8 mouse cellular contexts compared by ENCODE assay signal in the genomic region with DNA sequence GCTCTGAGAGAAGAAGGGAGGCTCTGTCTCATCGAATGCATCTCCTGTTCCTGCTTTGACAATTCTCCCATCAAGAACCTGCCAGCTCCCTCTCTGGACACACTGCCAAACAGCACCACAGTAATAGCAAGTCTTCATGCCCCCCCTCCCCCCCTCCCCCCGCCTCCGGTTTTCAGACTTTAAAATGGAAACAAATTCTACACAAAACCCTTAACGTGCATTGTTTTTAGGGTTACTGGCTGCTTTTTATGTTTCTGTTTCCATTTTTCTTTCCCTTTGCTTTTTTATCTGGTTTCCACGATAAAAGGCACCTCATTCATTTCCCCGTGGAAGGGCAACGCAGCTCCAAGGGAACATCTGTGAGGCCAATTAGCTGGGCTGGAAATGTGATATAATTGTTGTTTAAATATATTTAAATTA.
A peak's percentile ranks its signal among the peaks of the same experiment; 100 is the strongest.
DNase-seq lines count a peak whose midpoint lies in the region; ATAC-seq and TF ChIP-seq lines count a peak whose summit lies in the region.

No protein-coding gene starts in this region.

- H3K4me1 ChIP-seq in embryonic facial prominence, embryonic 12.5 days, result peaks cover 6% of the 10 kb centered on the region; the same call in 1 of the 2 replicates
- H3K4me1 ChIP-seq in intestine, postnatal 0 days (replicated peaks; ENCODE audit: control insufficient read depth, insufficient read depth, low read length), result no peaks in the 10 kb centered on the region
- peaks cover 4% of the 10 kb centered on the region; the same call in 1 of the 2 replicates for H3K4me1 ChIP-seq in neural tube, embryonic 11.5 days (ENCODE audit: control insufficient read depth, insufficient read depth, low read length)

- peak overlapping the region; percentile 29 for H3K4me3 ChIP-seq in embryonic facial prominence, embryonic 12.5 days
- peak overlapping the region; percentile 13; the same call in 1 of the 2 replicates for H3K4me3 ChIP-seq in intestine, postnatal 0 days (ENCODE audit: low read depth, low read length)
- H3K4me3 ChIP-seq in neural tube, embryonic 11.5 days (ENCODE audit: low read depth, low read length), result peak overlapping the region; percentile 22; the same call in 1 of the 2 replicates

- H3K36me3 ChIP-seq in embryonic facial prominence, embryonic 12.5 days, result no peaks in the 10 kb centered on the region
- no peaks in the 10 kb centered on the region for H3K36me3 ChIP-seq in intestine, postnatal 0 days (ENCODE audit: control insufficient read depth, insufficient read depth)
- H3K36me3 ChIP-seq in neural tube, embryonic 11.5 days (ENCODE audit: control insufficient read depth, insufficient read depth, low read length), result no peaks in the 10 kb centered on the region

- no peak for ATAC-seq in embryonic facial prominence, embryonic 12.5 days (ENCODE audit: insufficient number of reproducible peaks, insufficient read depth, low FRiP score, low TSS enrichment)
- ATAC-seq in intestine, postnatal 0 days, result no peak
- peak; percentile 73 for ATAC-seq in neural tube, embryonic 11.5 days (ENCODE audit: insufficient read depth, low FRiP score, low TSS enrichment)

- no peak overlapping the region for H3K9ac ChIP-seq in embryonic facial prominence, embryonic 12.5 days
- no peak overlapping the region for H3K9ac ChIP-seq in intestine, postnatal 0 days (ENCODE audit: low read depth, low read length)
- H3K9ac ChIP-seq in neural tube, embryonic 11.5 days (ENCODE audit: low read length), result no peak overlapping the region

- no peaks in the 10 kb centered on the region for H3K9me3 ChIP-seq in embryonic facial prominence, embryonic 12.5 days
- H3K9me3 ChIP-seq in intestine, postnatal 0 days (ENCODE audit: control insufficient read depth), result no peaks in the 10 kb centered on the region
- H3K9me3 ChIP-seq in neural tube, embryonic 11.5 days (ENCODE audit: control insufficient read depth, low read length), result no peaks in the 10 kb centered on the region

- TF ChIP-seq CTCF in intestine, postnatal 0 days (IDR thresholded peaks at IDR 0.05; ENCODE audit: low read depth), result no peak

- H3K27ac ChIP-seq in embryonic facial prominence, embryonic 12.5 days, result no peak overlapping the region
- H3K27ac ChIP-seq in intestine, postnatal 0 days (ENCODE audit: low read depth, low read length), result no peak overlapping the region
- no peak overlapping the region for H3K27ac ChIP-seq in neural tube, embryonic 11.5 days (ENCODE audit: low read depth, low read length)

- peak overlapping the region; percentile 46 for H3K4me2 ChIP-seq in embryonic facial prominence, embryonic 12.5 days (replicated peaks)
- H3K4me2 ChIP-seq in intestine, postnatal 0 days (replicated peaks; ENCODE audit: low read depth), result peak overlapping the region; percentile 47
- H3K4me2 ChIP-seq in neural tube, embryonic 11.5 days (ENCODE audit: low read depth), result peak overlapping the region; percentile 21

- DNase-seq in layer of hippocampus, adult 11-12 months (ENCODE audit: low spot score), result peak; percentile 20
- no peak for DNase-seq in layer of hippocampus, postnatal 25 days (ENCODE audit: extremely low spot score in 1 of 2, low spot score in 1 of 2)
- DNase-seq in neural tube, embryonic 11.5 days (ENCODE audit: low spot score), result peak; percentile 44
- DNase-seq in spleen, postnatal 36 days (ENCODE audit: low spot score in 2 of 2), result no peak
- DNase-seq in urinary bladder, adult 2 months (ENCODE audit: low spot score), result no peak
- DNase-seq in thymus, postnatal 4 days, result no peak

- WGBS in embryonic facial prominence, embryonic 12.5 days, result 1% methylated on average over 7 of the region's 7 CpGs
- WGBS in intestine, postnatal 0 days, result 10% methylated on average over 7 of the region's 7 CpGs
- 8% methylated on average over 7 of the region's 7 CpGs for WGBS in neural tube, embryonic 11.5 days

- H3K27me3 ChIP-seq in embryonic facial prominence, embryonic 12.5 days, result no peaks in the 10 kb centered on the region
- H3K27me3 ChIP-seq in intestine, postnatal 0 days (replicated peaks; ENCODE audit: control insufficient read depth, insufficient read depth, low read length), result no peaks in the 10 kb centered on the region
- H3K27me3 ChIP-seq in neural tube, embryonic 11.5 days (ENCODE audit: control insufficient read depth, insufficient read depth, low read length), result no peaks in the 10 kb centered on the region

Comparison
In these comparisons a context has a peak if more than half of its experiments do, and no peak if none do; other contexts are left out.
1. DNase-seq: peak in layer of hippocampus, adult 11-12 months (single experiment) and neural tube, embryonic 11.5 days (single experiment); none in layer of hippocampus, postnatal 25 days (0 of 2), spleen, postnatal 36 days (0 of 2), urinary bladder, adult 2 months (single experiment) and thymus, postnatal 4 days (single experiment).
2. Peak in every context shown above with its lines, with median percentiles within 50 percentile points of each other: H3K4me2 ChIP-seq and H3K4me3 ChIP-seq.